Mouse (Mus musculus): ENCODE measurements around the gene Fam25c.
"Not testable (repeated sequence)": the region's sequence is repeated elsewhere in the genome, so short reads cannot be mapped to it uniquely, and the experiment has no call there.

Gene Fam25c

GRCm38 (mm10) chr14:34355301-34355700 is at the start of gene Fam25c:
Gene Fam25c (minus strand): TSS chr14:34355433.
- DNase-seq (ENCODE audit: low spot score), result no peak

- DNase-seq (ENCODE audit: low spot score), result no peak
These were observed 48.2 kb upstream of the Fam25c start for GRCm38 (mm10) chr14:34403424-34403823.

- DNase-seq (ENCODE audit: low spot score), result peak; percentile 50
These were observed 47.6 kb upstream of the Fam25c start for GRCm38 (mm10) chr14:34402871-34403270.

GRCm38 (mm10) chr14:34401135-34401534 is 45.9 kb upstream of the Fam25c start:
- peak; percentile 88 for DNase-seq (ENCODE audit: low spot score)

- no peak for DNase-seq (ENCODE audit: low spot score)
These were observed 44.8 kb upstream of the Fam25c start for GRCm38 (mm10) chr14:34400021-34400420.

- no peak for DNase-seq (ENCODE audit: low spot score)
These were observed 44.1 kb upstream of the Fam25c start for GRCm38 (mm10) chr14:34399301-34399700.

- no peak for DNase-seq (ENCODE audit: low spot score)
These were observed 43.7 kb upstream of the Fam25c start for GRCm38 (mm10) chr14:34398901-34399300.

- no peak for DNase-seq (ENCODE audit: low spot score)
These were observed 42.6 kb upstream of the Fam25c start for GRCm38 (mm10) chr14:34397871-34398270.

- no peak for DNase-seq (ENCODE audit: low spot score)
These were observed 38.1 kb upstream of the Fam25c start for GRCm38 (mm10) chr14:34393295-34393694.

GRCm38 (mm10) chr14:34382921-34383704 is 27.9 kb upstream of the Fam25c start:
- DNase-seq (ENCODE audit: low spot score), result no peak

- DNase-seq (ENCODE audit: low spot score), result peak; percentile 42
These were observed 23.5 kb upstream of the Fam25c start for GRCm38 (mm10) chr14:34378560-34379331.

GRCm38 (mm10) chr14:34377121-34377520 is 21.9 kb upstream of the Fam25c start:
- no peak for DNase-seq (ENCODE audit: low spot score)

GRCm38 (mm10) chr14:34375941-34376340 is 20.7 kb upstream of the Fam25c start:
- no peak for DNase-seq (ENCODE audit: low spot score)

- DNase-seq (ENCODE audit: low spot score), result no peak
These were observed 20.2 kb upstream of the Fam25c start, which contains the start of gene Mmrn2 for GRCm38 (mm10) chr14:34375415-34375904. Gene Mmrn2 (plus strand): TSS chr14:34375465.

- DNase-seq (ENCODE audit: low spot score), result no peak
These were observed 19.3 kb upstream of the Fam25c start, which contains the start of gene Sncg for GRCm38 (mm10) chr14:34374577-34374976. Gene Sncg (minus strand): TSS chr14:34374789.

GRCm38 (mm10) chr14:34373581-34373980 is 18.3 kb upstream of the Fam25c start:
- DNase-seq (ENCODE audit: low spot score), result no peak

GRCm38 (mm10) chr14:34372646-34373045 is 17.4 kb upstream of the Fam25c start:
- peak; percentile 84 for DNase-seq (ENCODE audit: low spot score)

- DNase-seq (ENCODE audit: low spot score), result no peak
These were observed 16.5 kb upstream of the Fam25c start for GRCm38 (mm10) chr14:34371763-34372162.

GRCm38 (mm10) chr14:34370921-34371320 is 15.7 kb upstream of the Fam25c start:
- DNase-seq (ENCODE audit: low spot score), result no peak

GRCm38 (mm10) chr14:34370203-34370602 is 15.0 kb upstream of the Fam25c start:
- DNase-seq (ENCODE audit: low spot score), result no peak

- DNase-seq (ENCODE audit: low spot score), result no peak
These were observed 9.9 kb upstream of the Fam25c start for GRCm38 (mm10) chr14:34365147-34365507.

- not testable (repeated sequence) for DNase-seq (ENCODE audit: low spot score)
These were observed 9.3 kb upstream of the Fam25c start for GRCm38 (mm10) chr14:34364254-34365146.
